Mouse (Mus musculus): ENCODE measurements around the gene Frmd4a. TPM values are rescaled to one million over a fixed set of nuclear protein-coding genes. Genes with fewer than 3 reads are reported as not detected.

Frmd4a gene
- 12.9 and 22.8 TPM in 2 replicates for polyA plus RNA-seq (2011; ENCODE audit: insufficient read depth, insufficient read length, low replicate concordance, missing spikeins)

DNA sequence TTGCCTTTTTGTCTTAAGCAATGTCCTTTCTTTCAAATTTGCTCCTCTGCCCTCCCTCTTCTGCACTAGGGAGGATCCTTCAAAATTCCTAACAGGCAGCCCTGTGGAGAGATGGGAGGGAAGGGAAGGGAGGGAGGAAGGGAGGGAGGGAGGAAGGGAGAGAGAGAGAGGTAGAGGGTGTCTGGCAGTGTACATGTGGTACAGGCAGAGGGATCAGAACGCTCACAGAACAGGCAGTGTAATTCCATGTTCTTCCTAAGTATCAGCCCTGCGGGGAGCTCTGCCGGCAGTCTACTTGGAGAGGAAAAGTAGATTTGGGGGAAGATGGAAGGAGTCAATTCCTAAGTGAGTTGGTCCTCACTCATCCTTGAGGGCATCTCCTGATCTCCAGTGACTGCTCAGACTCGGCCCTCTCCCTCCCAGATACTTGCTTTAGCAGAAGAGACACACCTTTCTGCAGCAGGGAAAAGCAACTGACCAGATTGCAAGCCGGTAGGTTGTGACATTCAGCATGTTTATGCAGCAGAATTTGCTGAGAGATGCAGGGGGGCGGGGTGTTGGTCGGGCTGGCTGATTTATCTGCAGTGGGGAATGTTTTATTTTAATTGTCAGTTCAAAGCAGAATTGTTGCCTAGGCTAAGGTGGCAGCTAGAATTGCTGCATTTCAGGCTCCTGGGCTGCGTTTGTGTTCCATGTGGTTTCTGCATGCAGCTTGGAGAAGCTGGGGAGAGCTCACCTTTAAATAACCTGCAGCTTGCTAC is at the start of gene Frmd4a:
Gene Frmd4a, plus strand, starts transcription at position 190 of the 761 bp plus-strand sequence.
- WGBS: 58% methylated on average over 8 of the region's 8 CpGs
- Histone ChIP-seq H3K4me3 (replicated peaks; ENCODE audit: control insufficient read depth, low read depth, low read length) (no peak within 1 kb of the TSS), H3K27ac (ENCODE audit: control insufficient read depth, insufficient read depth, low read depth, low read length, poor library complexity) (no peak within 1 kb of the TSS; the same call in 1 of the 2 replicates), H3K4me1 (ENCODE audit: control insufficient read depth, insufficient read depth, low read length) (no peaks in the 10 kb centered on the region)
- TF ChIP-seq POLR2A (IDR thresholded peaks at IDR 0.05; ENCODE audit: borderline replicate concordance, control insufficient read depth, low read depth, low read length) (no peak), CTCF (IDR thresholded peaks at IDR 0.05; ENCODE audit: control insufficient read depth, insufficient read depth, low read length) (no peak)

DNA sequence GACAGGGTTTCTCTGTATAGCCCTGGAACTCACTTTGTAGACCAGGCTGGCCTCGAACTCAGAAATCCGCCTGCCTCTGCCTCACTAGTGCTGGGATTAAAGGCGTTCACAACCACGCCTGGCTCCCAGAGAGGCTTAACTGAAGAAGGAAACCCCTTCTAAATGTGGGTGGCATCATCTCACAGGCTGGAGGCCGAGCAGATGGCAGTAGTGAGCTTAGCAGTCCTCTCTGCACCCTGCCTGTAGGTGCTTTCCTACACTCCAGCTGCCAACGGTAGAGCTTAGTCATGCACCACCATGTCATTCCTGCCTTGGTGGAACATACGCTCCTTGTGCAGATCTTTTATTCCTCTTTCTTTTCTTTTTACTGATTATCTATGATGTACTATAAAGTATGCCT is 28.6 kb upstream of the Frmd4a start:
- 77% methylated on average over 7 of the region's 7 CpGs for WGBS
- H3K4me1 ChIP-seq (ENCODE audit: control insufficient read depth, insufficient read depth, low read length): no peaks in the 10 kb centered on the region
- no peak overlapping the region for H3K4me3 ChIP-seq (replicated peaks; ENCODE audit: control insufficient read depth, low read depth, low read length)
- TF ChIP-seq POLR2A (IDR thresholded peaks at IDR 0.05; ENCODE audit: borderline replicate concordance, control insufficient read depth, low read depth, low read length) (no peak), CTCF (IDR thresholded peaks at IDR 0.05; ENCODE audit: control insufficient read depth, insufficient read depth, low read length) (no peak)
- H3K27ac ChIP-seq (ENCODE audit: control insufficient read depth, insufficient read depth, low read depth, low read length, poor library complexity): no peak overlapping the region

- Histone ChIP-seq H3K4me3 (replicated peaks; ENCODE audit: control insufficient read depth, low read depth, low read length) (no peak overlapping the region), H3K27ac (ENCODE audit: control insufficient read depth, insufficient read depth, low read depth, low read length, poor library complexity) (no peak overlapping the region), H3K4me1 (ENCODE audit: control insufficient read depth, insufficient read depth, low read length) (no peaks in the 10 kb centered on the region)
- TF ChIP-seq POLR2A (IDR thresholded peaks at IDR 0.05; ENCODE audit: borderline replicate concordance, control insufficient read depth, low read depth, low read length) (no peak), CTCF (IDR thresholded peaks at IDR 0.05; ENCODE audit: control insufficient read depth, insufficient read depth, low read length) (no peak)
- 71% methylated on average over 1 of the region's 1 CpGs for WGBS
Observed at GRCm38 (mm10) chr2:3990431-3990830, 27.1 kb upstream of the Frmd4a start.

DNA sequence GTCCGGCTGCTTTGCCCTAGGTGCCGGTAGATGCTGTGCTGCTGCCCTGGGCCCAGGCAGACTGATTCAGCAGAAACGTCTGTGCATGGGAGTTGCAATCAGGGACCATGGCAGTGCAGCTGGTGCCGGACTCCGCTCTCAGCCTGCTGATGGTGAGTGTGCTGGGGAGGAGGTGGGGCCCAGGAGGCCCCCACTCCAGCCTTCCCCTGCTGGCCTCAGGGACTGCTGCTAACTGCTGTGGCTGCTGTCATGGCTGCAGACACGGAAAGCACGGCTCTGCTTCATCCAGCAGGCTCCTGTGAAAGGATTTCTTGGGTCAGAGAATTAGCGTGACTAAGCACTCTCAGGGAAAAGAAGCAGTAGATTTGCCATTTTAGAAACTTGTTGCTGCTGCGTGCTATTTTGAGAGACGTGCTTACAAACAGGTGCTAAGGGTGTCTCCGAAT is 937 bp downstream of the Frmd4a start:
- H3K4me3 ChIP-seq (replicated peaks; ENCODE audit: control insufficient read depth, low read depth, low read length): no peak overlapping the region
- H3K4me1 ChIP-seq (ENCODE audit: control insufficient read depth, insufficient read depth, low read length): no peaks in the 10 kb centered on the region
- H3K27ac ChIP-seq (ENCODE audit: control insufficient read depth, insufficient read depth, low read depth, low read length, poor library complexity): no peak overlapping the region; the same call in 1 of the 2 replicates
- 75% methylated on average over 11 of the region's 11 CpGs for WGBS
- TF ChIP-seq POLR2A (IDR thresholded peaks at IDR 0.05; ENCODE audit: borderline replicate concordance, control insufficient read depth, low read depth, low read length) (no peak), CTCF (IDR thresholded peaks at IDR 0.05; ENCODE audit: control insufficient read depth, insufficient read depth, low read length) (no peak)

- Histone ChIP-seq H3K27ac (ENCODE audit: control insufficient read depth, insufficient read depth, low read depth, low read length, poor library complexity) (no peak overlapping the region), H3K4me3 (replicated peaks; ENCODE audit: control insufficient read depth, low read depth, low read length) (no peak overlapping the region), H3K4me1 (ENCODE audit: control insufficient read depth, insufficient read depth, low read length) (no peaks in the 10 kb centered on the region)
- TF ChIP-seq POLR2A (IDR thresholded peaks at IDR 0.05; ENCODE audit: borderline replicate concordance, control insufficient read depth, low read depth, low read length): no peak
- no peak for TF ChIP-seq CTCF (IDR thresholded peaks at IDR 0.05; ENCODE audit: control insufficient read depth, insufficient read depth, low read length)
- 76% methylated on average over 4 of the region's 4 CpGs for WGBS
Observed at GRCm38 (mm10) chr2:4018909-4019308, 1.4 kb downstream of the Frmd4a start.

DNA sequence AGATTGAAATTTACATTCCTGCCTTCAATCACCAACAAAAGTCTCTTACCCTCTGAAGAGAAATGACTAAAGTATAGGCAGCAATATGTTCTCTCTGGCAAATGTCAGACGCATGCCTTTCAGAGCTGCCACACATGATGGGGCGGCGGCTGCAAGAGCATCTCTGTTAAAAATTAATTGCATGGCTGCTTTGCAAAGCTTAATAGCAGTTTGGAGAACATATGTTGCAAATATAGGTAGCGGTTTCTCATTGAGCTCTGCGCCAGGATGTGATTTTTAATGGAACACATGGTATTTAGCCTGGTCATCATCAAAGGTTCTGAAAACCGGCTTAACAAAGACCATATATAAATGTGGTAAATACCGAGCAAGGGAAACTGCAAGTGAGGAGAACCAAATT is 7.4 kb downstream of the Frmd4a start:
- no peak overlapping the region for H3K27ac ChIP-seq (ENCODE audit: control insufficient read depth, insufficient read depth, low read depth, low read length, poor library complexity)
- TF ChIP-seq POLR2A (IDR thresholded peaks at IDR 0.05; ENCODE audit: borderline replicate concordance, control insufficient read depth, low read depth, low read length) (no peak), CTCF (IDR thresholded peaks at IDR 0.05; ENCODE audit: control insufficient read depth, insufficient read depth, low read length) (no peak)
- no peak overlapping the region for H3K4me3 ChIP-seq (replicated peaks; ENCODE audit: control insufficient read depth, low read depth, low read length)
- H3K4me1 ChIP-seq (ENCODE audit: control insufficient read depth, insufficient read depth, low read length): no peaks in the 10 kb centered on the region
- WGBS: 82% methylated on average over 7 of the region's 7 CpGs

DNA sequence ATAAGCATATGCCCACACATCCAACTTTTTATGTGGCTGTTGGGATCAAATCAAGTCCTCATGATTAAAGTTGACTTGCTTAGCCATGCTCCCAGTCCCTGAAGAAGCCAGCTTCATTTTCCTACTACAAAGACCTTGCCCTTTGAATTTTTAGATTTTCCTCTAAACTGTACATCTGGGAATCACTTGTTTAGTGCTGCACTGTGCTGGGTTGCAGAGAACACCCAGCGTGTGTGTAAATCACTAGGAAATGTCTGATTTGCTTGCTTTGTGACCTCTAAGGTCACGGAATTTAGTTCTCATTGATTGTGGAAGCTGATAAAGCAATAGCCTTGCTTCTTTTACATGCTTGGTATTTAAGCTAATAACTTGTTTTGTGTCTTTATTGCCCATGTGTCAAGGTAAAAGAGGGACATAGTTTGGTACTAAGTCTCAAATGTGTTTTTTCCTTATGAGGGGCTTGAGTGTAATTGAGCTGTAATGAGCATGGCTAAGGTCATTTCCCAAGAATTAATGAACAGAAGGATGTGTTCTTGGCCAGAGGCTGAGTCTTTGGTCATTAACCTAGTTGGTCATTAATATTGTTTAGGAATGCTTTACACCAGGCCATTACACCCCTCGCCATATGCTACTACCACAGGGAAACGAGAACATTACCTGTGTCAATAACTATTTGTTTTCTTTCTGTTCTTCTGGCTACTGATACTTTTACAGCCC is 11.7 kb downstream of the Frmd4a start:
- WGBS: 69% methylated on average over 4 of the region's 4 CpGs
- Histone ChIP-seq H3K4me1 (ENCODE audit: control insufficient read depth, insufficient read depth, low read length) (no peaks in the 10 kb centered on the region), H3K27ac (ENCODE audit: control insufficient read depth, insufficient read depth, low read depth, low read length, poor library complexity) (no peak overlapping the region), H3K4me3 (replicated peaks; ENCODE audit: control insufficient read depth, low read depth, low read length) (no peak overlapping the region)
- TF ChIP-seq CTCF (IDR thresholded peaks at IDR 0.05; ENCODE audit: control insufficient read depth, insufficient read depth, low read length) (no peak), POLR2A (IDR thresholded peaks at IDR 0.05; ENCODE audit: borderline replicate concordance, control insufficient read depth, low read depth, low read length) (no peak)

DNA sequence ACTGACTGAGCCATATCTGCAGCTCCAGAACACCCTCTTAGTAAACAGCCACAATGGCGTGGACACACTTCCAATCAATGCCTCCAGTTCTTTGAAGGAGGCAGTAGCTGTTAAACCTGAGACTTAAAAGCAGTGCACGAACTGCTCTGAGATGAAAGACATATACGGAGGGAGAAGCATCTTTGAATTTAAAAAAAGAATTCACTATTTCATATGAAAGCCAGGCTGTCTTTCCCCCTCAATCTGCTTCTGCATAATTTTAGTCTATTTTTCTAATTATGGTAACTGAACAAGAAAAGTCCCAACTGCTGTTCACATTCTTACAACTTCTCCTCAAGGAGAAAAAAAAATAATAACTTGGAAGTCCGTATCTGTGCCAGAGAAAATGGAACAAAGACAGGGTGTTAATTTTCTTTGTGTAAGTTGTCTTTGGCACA is 18.7 kb downstream of the Frmd4a start:
- WGBS: 74% methylated on average over 4 of the region's 4 CpGs
- Histone ChIP-seq H3K4me3 (replicated peaks; ENCODE audit: control insufficient read depth, low read depth, low read length) (no peak overlapping the region), H3K27ac (ENCODE audit: control insufficient read depth, insufficient read depth, low read depth, low read length, poor library complexity) (no peak overlapping the region), H3K4me1 (ENCODE audit: control insufficient read depth, insufficient read depth, low read length) (no peaks in the 10 kb centered on the region)
- TF ChIP-seq POLR2A (IDR thresholded peaks at IDR 0.05; ENCODE audit: borderline replicate concordance, control insufficient read depth, low read depth, low read length) (no peak), CTCF (IDR thresholded peaks at IDR 0.05; ENCODE audit: control insufficient read depth, insufficient read depth, low read length) (no peak)

Measured in bone marrow, adult 2 months (tissue).